Mouse (Mus musculus) G1E (cell line): ENCODE measurements around the gene Clock.

Experiments
- CTCF ChIP-seq: IDR thresholded peaks from 2 replicates; pipeline ENCODE4 v1.5.1; 2012; ENCODE audit warnings: low read depth, low read length, inconsistent platforms, mixed read lengths
- GATA1 ChIP-seq: IDR thresholded peaks from 2 replicates; pipeline ENCODE4 v1.6.1; 2012; ENCODE audit warnings: borderline replicate concordance, low read length, inconsistent platforms, mixed read lengths
- POLR2AphosphoS5 ChIP-seq: IDR thresholded peaks from 2 replicates; pipeline ENCODE4 v1.6.1; 2012; ENCODE audit warnings: low read depth, low read length, inconsistent platforms; ENCODE audit not compliant: insufficient replicate concordance
- TAL1 ChIP-seq: conservative IDR thresholded peaks from 2 replicates; pipeline ENCODE4 v1.6.1; 2012; ENCODE audit warnings: low read depth, low read length, inconsistent platforms, mixed read lengths

DNA sequence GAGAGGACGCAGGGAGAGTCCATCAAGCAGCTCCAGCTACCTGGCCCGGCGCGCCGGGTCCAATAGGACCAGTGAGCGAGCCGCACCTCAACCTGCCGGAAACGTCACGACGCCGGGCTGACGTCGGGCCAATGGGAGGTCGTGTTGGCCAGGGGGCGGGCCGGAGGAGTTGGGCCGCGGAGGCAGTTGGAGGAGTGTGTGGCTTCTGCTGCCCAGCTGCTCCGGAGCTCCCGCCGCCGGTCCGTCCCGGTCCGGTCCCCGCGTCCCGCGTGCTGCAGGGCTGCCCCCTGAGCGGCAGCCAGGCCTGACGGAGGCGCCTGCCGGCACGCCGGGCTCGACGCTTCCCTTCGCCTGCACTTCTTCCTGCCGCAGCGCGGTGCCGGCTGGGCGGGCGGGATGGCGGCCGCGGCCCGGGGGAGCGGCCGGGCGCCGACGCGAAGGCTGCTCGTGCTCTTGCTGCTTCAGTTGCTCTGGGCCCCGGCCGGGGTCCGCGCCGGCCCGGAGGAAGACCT lies 120.8 kb downstream of the Clock start, which contains the start of gene Tmem165:
- TF ChIP-seq CTCF (no peak), GATA1 (no peak), POLR2AphosphoS5 (no peak), TAL1 (no peak)
